Mouse (Mus musculus) ES-E14 (cell line): Measurements from ENCODE around the gene Dbnl.

Experiments used
- CHD2 ChIP-seq: IDR thresholded peaks from 2 replicates; pipeline ENCODE4 v1.6.1; 2014; ENCODE audit warnings: mild to moderate bottlenecking, low read depth, low read length, inconsistent platforms
- HCFC1 ChIP-seq: IDR thresholded peaks from 2 replicates; pipeline ENCODE4 v1.6.1; 2012; ENCODE audit warnings: low read length, inconsistent platforms, borderline replicate concordance; ENCODE audit not compliant: insufficient read depth
- MAFK ChIP-seq: IDR thresholded peaks from 2 replicates; pipeline ENCODE4 v1.6.1; 2014; ENCODE audit warnings: mild to moderate bottlenecking, low read depth, low read length, inconsistent platforms; ENCODE audit not compliant: insufficient read depth
- ZC3H11A ChIP-seq: IDR thresholded peaks from 2 replicates; pipeline ENCODE4 v1.6.1; 2012; ENCODE audit warnings: low read depth, mild to moderate bottlenecking, inconsistent platforms, low read length, borderline replicate concordance
- ZNF384 ChIP-seq: IDR thresholded peaks from 2 replicates; pipeline ENCODE4 v1.6.1; 2012; ENCODE audit warnings: low read depth, low read length, inconsistent platforms

DNA sequence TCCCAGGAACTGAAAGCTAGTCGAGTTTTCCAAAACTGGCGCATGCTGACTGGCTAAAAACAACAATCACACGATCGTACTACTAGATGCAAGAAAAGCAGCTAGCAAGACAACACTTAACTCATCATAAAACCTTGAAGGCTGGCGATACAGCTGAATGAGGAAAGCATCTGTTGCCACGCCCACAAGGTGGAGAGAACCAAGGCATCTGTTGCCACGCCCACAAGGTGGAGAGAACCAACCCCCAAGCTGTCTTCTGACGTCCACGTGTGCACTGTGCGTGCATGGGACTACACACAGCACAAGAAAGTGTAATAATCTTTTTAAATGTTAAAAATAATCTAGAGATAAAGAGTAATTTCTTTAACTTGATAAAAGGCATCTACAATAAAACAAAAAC lies 25.1 kb downstream of the Dbnl start:
- TF ChIP-seq MAFK (no peak), ZC3H11A (no peak), CHD2 (no peak), HCFC1 (no peak), ZNF384 (no peak)
